Mouse (Mus musculus) c-Kit-positive CD71-negative TER-119-negative erythroid progenitor cells, embryonic 14.5 days (primary cell): ENCODE measurements around the gene Cdkl3.

Experiments
- DNase-seq: peaks from one replicate; pipeline ENCODE4 v3.0.0-alpha.2; 2013; ENCODE audit warnings: low read depth

Cdkl3 gene

DNA sequence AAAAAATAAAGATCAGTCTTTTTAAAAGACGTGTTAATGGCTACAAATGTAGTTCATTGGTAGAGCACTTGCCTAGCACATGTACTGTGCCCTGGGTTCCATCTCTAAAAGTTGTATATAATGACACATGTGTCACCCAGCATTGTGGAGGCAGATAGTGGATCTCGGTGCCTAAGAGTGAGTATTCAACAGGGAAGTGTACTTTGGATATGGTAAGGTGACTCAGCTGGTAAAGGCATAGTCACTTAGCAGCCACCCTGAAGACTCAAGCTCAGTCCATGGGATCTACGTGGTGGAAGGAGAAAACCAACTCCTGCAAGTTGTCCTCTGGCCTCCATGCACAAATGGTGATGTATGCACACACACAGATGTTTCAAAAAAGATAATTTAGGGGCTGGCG is 120.4 kb downstream of the Cdkl3 start:
- DNase-seq = no peak

DNA sequence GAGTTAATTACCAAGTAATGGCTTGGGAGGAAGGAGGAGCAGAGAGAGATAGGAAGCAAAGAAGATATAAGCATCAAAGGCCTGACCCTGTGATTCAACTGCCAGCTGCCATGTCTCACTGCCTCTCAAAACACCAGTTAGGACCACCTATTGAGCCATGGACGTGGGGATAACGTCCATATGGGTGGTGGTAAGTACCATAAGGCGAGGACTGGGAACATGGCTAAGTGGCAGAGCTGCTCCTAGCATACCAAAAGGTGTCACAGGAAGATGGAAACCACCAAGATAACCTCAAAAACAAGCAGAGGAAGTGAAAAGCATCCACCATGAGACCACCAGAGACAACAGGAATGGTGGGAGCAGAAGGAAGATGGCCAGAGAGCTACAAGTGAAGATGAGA is 123.1 kb downstream of the Cdkl3 start:
- DNase-seq = no peak

DNA sequence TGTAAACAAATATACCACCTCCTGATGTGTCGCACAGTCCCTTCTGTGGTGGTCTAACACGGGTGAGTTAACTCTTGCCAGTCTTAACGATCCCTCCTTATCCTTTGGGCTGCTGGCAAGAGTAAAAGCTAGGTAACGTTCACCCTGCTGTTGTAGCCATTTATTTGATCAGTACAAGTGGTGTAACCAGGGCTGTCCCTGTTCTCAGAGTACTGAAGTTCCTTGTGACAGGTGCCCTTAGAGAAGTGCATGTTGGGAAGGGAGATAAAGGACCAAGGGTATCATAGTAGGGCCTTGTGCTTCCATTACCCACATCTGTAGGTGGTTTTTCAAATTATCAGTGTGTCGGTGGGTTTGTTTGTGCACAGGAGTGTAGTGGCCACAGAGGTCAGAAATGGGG is 123.7 kb downstream of the Cdkl3 start:
- no peak for DNase-seq

GRCm38 (mm10) chr11:52128316-52129061 is 124.5 kb downstream of the Cdkl3 start:
- no peak for DNase-seq

DNA sequence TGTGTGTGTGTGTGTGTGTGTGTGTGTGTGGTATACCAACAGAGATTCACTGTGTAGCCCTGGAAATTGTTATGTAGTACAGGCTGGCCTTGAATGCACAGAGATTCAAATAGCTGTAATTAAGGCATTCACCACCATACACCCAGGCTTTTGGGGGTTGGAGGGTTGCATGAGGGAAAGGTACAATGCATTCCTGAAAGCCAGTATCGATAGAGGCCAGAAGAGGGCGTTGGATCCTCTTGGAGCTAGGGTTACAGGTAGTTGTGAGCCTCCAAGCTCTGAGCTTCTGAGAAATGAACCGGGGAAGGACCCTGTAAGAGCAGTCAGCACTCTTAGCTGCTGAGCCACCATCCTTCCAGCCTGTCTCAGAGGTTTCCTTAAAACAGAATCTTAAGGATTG is 125.2 kb downstream of the Cdkl3 start:
- DNase-seq = no peak

DNA sequence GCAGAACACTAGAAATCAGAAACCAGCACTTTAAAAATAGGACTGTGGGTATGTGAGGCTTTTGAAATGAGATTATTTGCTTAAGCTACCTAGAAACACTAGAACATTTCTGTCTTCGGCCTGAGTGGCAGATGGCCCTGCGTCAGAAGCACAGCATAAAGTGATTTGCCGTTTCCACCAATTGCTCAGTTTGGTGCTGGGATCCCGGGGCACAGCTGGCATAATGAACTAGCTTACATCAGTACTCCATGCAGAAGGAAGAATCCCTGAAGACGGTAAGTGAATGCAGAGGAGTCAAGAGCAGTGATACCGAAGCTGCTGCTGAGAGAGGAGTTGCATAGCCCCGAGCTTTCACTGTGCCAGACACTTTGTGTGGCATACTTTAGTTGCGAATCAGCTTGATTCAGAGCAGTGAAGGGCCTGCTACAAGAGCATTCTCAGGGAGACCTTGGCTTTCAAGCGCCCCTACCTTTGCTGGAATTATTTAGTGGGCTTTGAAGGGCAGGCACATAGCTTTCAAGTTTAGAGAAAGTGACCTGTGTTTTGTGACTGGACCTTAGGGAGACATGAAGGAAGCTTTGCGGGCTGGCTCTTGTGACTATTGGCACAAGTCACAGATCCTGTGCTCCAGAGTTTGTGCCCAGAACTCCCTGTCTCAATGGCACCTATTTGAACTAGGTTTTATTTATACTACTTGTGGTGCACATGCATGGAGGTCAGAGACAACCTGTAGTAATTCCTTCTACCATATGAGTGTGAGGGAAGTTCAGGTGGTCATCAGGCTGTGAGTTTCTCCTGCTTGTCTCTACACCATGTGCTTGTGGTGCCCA is 125.8 kb downstream of the Cdkl3 start:
- DNase-seq = no peak

DNA sequence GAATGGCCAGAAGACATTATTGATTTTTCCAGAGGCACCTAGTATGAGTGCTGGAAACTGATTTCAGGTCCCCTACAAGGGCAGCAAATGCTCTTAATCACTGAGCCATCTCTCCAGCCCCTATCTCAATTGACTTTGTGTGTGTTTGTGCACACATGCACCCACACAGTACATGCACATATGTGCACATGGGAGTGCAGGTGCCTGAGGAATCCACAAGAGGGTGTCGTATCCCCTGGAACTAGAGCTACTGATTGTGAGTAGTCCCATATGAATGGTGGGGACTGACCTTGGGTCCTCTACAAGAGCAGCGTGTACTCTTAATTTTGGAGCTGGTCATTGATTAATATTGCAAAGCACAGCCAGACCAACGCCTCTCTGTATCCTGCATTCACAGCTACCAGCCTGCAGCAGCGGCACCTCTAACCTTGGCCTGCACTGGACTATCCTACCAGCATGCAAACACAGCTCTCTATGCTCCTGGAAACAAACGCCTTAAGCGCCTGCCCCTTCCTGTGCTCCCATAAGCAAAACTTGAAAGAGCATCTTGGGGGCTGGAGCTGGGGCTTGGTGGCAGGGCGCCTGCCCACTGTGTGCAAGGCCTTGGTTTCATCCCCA is 126.5 kb downstream of the Cdkl3 start:
- DNase-seq = no peak
